Mouse (Mus musculus): ENCODE measurements around the gene Clk3.

- TF ChIP-seq EP300 (IDR thresholded peaks at IDR 0.05; ENCODE audit: low read depth) = no peak
- TF ChIP-seq CTCF (IDR thresholded peaks at IDR 0.05; ENCODE audit: low read depth) = no peak
These were observed 31.8 kb upstream of the Clk3 start for GRCm38 (mm10) chr9:57797456-57797855.
